Mouse (Mus musculus) ES-E14 (cell line): Measurements from ENCODE around the gene Lrba. TPM values are rescaled to one million over a fixed set of nuclear protein-coding genes. Genes with fewer than 3 reads are reported as not detected.

Experiments used
- DNase-seq: peaks from one replicate; pipeline ENCODE4 v3.0.0-alpha.2; 2013; ENCODE audit warnings: low read depth, low spot score
- H3K27ac ChIP-seq: 2 replicates; pipeline ENCODE4 v1.5.1; 2012; ENCODE audit warnings: low read depth, mild to moderate bottlenecking, low read length, moderate library complexity, mixed read lengths; ENCODE audit not compliant: poor library complexity, insufficient read depth, severe bottlenecking
- H3K36me3 ChIP-seq: 2 replicates; pipeline ENCODE4 v1.6.1; 2012; ENCODE audit warnings: mild to moderate bottlenecking, low read length, moderate library complexity, mixed read lengths; ENCODE audit not compliant: control insufficient read depth, poor library complexity, insufficient read depth, severe bottlenecking
- H3K4me1 ChIP-seq, 2 experiments: fragments of 150-350 bp in 1 of 2; sonication (generic) in 1 of 2; 2 replicates each; pipeline ENCODE4 v1.6.1; 2012; ENCODE audit warnings: low read length in 2 of 2, mild to moderate bottlenecking in 1 of 2, mixed read lengths in 1 of 2; ENCODE audit not compliant: control insufficient read depth in 2 of 2, insufficient read depth in 2 of 2, poor library complexity in 1 of 2
- H3K4me3 ChIP-seq, 2 experiments: fragments of 150-350 bp in 1 of 2; sonication (generic) in 1 of 2; 2 replicates each; pipeline ENCODE4 v1.5.1; 2012; ENCODE audit warnings: low read length in 2 of 2, low read depth in 1 of 2, mild to moderate bottlenecking in 1 of 2, mixed read lengths in 1 of 2; ENCODE audit not compliant: insufficient read depth in 1 of 2, poor library complexity in 1 of 2, severe bottlenecking in 1 of 2
- H3K9ac ChIP-seq: 2 replicates; pipeline ENCODE4 v1.6.1; 2012; ENCODE audit warnings: low read depth, mild to moderate bottlenecking, low read length, mixed read lengths; ENCODE audit not compliant: poor library complexity, insufficient read depth, severe bottlenecking
- H3K9me3 ChIP-seq: fragments of 150-350 bp; sonication (generic); 2 replicates; pipeline ENCODE4 v1.6.1; 2012; ENCODE audit warnings: low read depth, mild to moderate bottlenecking, low read length; ENCODE audit not compliant: control insufficient read depth, insufficient read depth
- CHD2 ChIP-seq: IDR thresholded peaks from 2 replicates; pipeline ENCODE4 v1.6.1; 2014; ENCODE audit warnings: mild to moderate bottlenecking, low read depth, low read length, inconsistent platforms
- HCFC1 ChIP-seq: IDR thresholded peaks from 2 replicates; pipeline ENCODE4 v1.6.1; 2012; ENCODE audit warnings: low read length, inconsistent platforms, borderline replicate concordance; ENCODE audit not compliant: insufficient read depth
- MAFK ChIP-seq: IDR thresholded peaks from 2 replicates; pipeline ENCODE4 v1.6.1; 2014; ENCODE audit warnings: mild to moderate bottlenecking, low read depth, low read length, inconsistent platforms; ENCODE audit not compliant: insufficient read depth
- ZC3H11A ChIP-seq: IDR thresholded peaks from 2 replicates; pipeline ENCODE4 v1.6.1; 2012; ENCODE audit warnings: low read depth, mild to moderate bottlenecking, inconsistent platforms, low read length, borderline replicate concordance
- ZNF384 ChIP-seq: IDR thresholded peaks from 2 replicates; pipeline ENCODE4 v1.6.1; 2012; ENCODE audit warnings: low read depth, low read length, inconsistent platforms
- in situ Hi-C, 2 experiments: fragments of 600-800 bp; cut with MboI; formaldehyde crosslinking; loops; one replicate each; pipeline ENCODE4 v1.15.1; 2025; ENCODE audit warnings: low sequenced_read_pairs in 2 of 2, inconsistent platforms in 1 of 2; ENCODE audit not compliant: unreplicated experiment in 2 of 2
- total RNA-seq: library from RNA; depleted of rRNA; stranded (reverse); fragments of 300-350 nt; gene quantifications from 2 replicates; pipeline ENCODE4 v1.2.3, GENCODE M21; 2012

The Lrba gene
- total RNA-seq, 1 experiment: 14.7 TPM

DNA sequence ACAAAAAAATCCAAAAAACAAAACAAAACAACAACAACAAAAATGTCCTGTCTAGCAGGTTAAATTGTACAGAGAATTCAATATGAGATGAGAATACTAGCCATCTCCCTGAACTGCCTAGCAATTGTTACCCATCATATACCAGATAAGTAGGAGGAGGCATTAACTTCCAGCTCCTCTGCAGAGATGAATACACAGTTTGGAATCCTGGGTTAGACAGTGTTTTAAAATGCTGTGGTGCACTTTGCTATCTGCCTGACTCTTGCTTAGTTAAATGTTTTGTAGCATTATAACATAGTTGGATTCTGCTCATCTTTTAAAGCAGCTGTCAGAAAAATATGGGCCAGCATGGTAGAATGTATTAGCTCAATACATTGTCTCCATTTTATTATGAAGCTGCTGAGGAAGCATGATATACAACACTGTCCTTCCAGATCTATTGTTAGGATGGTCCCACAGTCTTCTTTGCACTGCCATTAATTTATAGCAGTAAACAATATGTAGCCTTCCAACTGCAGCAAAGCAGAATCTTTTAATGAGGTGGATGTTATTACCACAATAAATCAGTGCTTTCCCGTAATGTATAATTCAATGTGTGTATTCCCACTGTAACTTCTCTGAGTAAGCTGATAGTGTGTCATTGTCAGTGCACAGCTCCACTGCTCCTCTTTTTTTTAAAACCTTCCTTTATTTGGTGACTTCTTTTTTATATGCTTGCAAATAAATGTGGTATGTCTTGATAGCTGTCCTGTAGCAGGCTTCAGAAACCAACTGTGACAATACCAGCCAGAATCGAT, 414.3 kb downstream of the Lrba start:
- Histone ChIP-seq H3K9me3 (no peaks in the 10 kb centered on the region), H3K9ac (no peak overlapping the region), H3K27ac (no peak overlapping the region), H3K4me3 (no peak overlapping the region), H3K4me1 (peaks cover 2% of the 10 kb centered on the region in 2 experiments; a peak in 2 of 4 replicates), H3K36me3 (no peaks in the 10 kb centered on the region)
- in situ Hi-C loops: no loop called here
- TF ChIP-seq MAFK (no peak), CHD2 (no peak), HCFC1 (no peak), ZC3H11A (no peak), ZNF384 (no peak)
- no peak for DNase-seq

DNA sequence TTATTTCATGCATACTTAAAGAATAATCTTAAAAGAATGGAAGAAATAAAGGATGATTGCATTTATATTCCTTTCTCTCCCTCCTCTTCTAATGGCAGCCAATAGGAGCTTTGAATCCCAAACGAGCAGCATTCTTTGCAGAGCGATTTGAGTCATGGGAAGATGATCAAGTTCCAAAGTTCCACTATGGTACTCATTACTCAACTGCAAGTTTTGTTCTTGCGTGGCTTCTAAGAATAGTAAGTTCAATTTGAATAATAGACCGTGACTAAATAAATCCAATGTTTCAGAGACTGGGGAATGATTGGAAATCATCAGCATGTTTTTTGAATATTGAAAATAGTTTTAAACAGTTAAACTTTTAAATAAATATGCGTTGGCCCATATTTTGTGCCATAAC, 416.9 kb downstream of the Lrba start:
- DNase-seq: no peak
- in situ Hi-C loops: no loop called here
- TF ChIP-seq HCFC1 (no peak), ZNF384 (no peak), ZC3H11A (no peak), MAFK (no peak)

DNA sequence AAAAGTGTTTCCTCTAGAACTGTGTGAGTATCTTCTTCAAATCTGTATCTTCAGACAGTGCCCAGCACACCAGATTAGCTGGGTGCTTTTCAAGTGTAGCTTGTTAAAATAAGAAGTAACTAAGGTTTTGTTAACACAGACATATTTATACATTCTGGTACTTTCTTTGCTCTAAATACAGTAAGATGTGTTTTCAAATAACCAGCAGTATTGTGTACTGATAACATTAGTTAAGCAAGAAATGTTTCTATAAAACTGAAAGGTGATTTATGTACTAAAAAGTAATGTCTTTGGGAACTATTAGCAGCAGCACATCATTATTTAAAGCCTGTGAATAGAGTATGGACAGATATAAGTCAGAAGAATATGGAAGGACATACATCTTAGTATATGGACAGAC, 417.3 kb downstream of the Lrba start:
- in situ Hi-C loops: no loop called here

More for the DNA sequence above, 416.9 kb downstream of the Lrba start:
- no peak overlapping the region for H3K4me3 ChIP-seq
- H3K36me3 ChIP-seq: no peaks in the 10 kb centered on the region
- no peaks in the 10 kb centered on the region for H3K9me3 ChIP-seq
- no peaks in the 10 kb centered on the region for H3K4me1 ChIP-seq
- no peak overlapping the region for H3K9ac ChIP-seq
- no peak overlapping the region for H3K27ac ChIP-seq

DNA sequence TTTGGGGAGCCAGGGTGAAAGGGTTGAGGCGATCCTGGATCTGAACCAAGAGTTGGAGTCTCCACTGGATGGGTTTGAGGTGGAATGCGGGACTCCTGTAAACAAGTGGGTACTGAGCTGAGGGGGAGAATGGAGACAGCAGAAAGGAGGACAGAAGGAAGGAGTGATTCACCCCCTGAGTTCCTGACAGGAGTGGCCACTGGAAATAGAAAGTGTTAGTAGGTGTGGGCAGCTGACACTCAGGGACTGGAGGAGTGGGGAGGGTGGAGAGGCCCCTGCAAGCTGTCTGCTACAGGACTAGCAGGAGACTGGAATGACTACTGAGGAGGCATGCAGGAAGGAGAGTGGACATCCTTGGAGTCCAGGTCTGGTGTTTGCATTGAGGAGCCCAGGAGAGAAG, 422.3 kb downstream of the Lrba start:
- H3K36me3 ChIP-seq: no peaks in the 10 kb centered on the region
- in situ Hi-C loops: no loop called here
- H3K9me3 ChIP-seq: no peaks in the 10 kb centered on the region
- H3K27ac ChIP-seq: no peak overlapping the region
- TF ChIP-seq ZNF384 (no peak), HCFC1 (no peak), ZC3H11A (no peak), MAFK (no peak), CHD2 (no peak)
- H3K4me1 ChIP-seq: peaks cover 0 to 3% of the 10 kb centered on the region in 2 experiments; a peak in 1 of 4 replicates
- no peak for DNase-seq
- no peak overlapping the region for H3K9ac ChIP-seq
- no peak overlapping the region for H3K4me3 ChIP-seq

More for the DNA sequence above, 417.3 kb downstream of the Lrba start:
- H3K9ac ChIP-seq: no peak overlapping the region
- no peak for TF ChIP-seq ZNF384
- no peak for TF ChIP-seq MAFK
- TF ChIP-seq ZC3H11A: no peak
- TF ChIP-seq CHD2: no peak
- TF ChIP-seq HCFC1: no peak
- no peak overlapping the region for H3K27ac ChIP-seq
- DNase-seq: no peak
- H3K9me3 ChIP-seq: no peaks in the 10 kb centered on the region
- peaks cover 0 to under 1% of the 10 kb centered on the region in 2 experiments; a peak in 1 of 4 replicates for H3K4me1 ChIP-seq
- no peaks in the 10 kb centered on the region for H3K36me3 ChIP-seq
- no peak overlapping the region for H3K4me3 ChIP-seq

DNA sequence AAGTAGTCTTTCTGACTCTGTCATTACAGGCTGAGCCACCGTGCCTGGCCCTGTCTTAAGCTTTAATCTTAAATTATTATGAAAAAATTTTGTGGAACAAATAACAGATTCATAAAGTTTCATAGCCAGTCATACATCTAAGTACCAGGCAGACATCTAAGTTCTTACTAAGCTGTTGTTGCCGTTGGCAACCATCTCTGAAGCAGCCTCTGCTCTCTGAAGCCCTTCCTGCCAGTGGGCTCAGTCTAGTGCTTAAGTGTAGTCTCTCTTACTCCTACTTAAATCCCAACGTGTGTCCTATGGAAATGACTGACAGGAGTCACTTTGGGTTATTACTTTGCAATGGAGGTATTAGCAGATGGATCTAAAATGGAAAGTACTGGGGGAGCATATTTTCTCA, 426.5 kb downstream of the Lrba start:
- H3K9me3 ChIP-seq: no peaks in the 10 kb centered on the region
- no peak overlapping the region for H3K27ac ChIP-seq
- in situ Hi-C loops: no loop called here
- no peak for DNase-seq
- H3K4me3 ChIP-seq: no peak overlapping the region
- H3K4me1 ChIP-seq: peaks cover 0 to 3% of the 10 kb centered on the region in 2 experiments; a peak in 1 of 4 replicates
- H3K36me3 ChIP-seq: no peaks in the 10 kb centered on the region
- no peak overlapping the region for H3K9ac ChIP-seq
- TF ChIP-seq MAFK: no peak
- TF ChIP-seq CHD2: no peak
